Mouse (Mus musculus): ENCODE results near the gene Hivep2.

Gene Hivep2

DNA sequence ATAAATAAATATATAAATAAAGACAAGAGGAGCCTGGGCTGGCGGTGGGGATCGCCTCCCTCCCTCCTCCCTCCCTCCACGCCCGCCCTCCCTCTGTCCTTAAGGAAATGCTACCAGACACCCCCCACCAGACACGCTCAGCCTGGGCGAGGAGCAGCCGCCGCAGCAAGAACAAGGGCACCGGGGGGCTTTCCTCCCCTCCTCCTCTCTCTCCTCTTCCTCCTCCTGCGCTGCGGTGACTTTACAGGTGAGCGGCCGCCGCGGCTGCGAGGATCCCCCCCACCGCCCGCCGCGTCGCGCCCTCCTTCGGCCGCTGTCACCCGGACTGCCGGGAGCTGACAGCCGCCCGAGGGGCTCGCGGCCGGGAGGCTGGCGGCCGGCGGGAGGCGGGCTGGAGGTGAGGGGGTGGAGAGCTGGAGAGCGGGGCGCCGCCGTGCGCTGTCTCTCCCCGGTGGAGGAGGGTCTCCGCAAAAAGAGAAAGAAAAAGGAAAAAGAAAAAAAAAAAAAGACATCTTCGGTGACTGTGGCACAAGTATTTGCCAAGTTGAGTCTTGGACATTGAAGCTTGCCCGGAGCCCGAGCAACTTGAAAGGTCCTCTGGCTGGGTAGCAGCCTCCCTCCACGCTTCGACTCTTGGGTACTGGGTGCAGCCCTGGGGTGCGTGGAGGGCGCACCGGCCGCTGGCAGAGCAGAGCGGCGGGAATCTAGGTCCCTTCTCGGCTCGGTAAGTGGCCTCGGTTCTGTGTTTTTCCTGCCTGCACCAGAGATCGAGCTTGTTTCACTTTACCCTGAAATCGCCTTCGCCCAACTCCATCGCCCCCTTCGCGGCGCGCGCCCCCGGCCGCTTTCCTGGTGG, at the start of gene Hivep2:
Hivep2 (plus strand) TSS at position 102 of the 856 bp plus-strand sequence.
- DNase-seq = peak; percentile 52

DNA sequence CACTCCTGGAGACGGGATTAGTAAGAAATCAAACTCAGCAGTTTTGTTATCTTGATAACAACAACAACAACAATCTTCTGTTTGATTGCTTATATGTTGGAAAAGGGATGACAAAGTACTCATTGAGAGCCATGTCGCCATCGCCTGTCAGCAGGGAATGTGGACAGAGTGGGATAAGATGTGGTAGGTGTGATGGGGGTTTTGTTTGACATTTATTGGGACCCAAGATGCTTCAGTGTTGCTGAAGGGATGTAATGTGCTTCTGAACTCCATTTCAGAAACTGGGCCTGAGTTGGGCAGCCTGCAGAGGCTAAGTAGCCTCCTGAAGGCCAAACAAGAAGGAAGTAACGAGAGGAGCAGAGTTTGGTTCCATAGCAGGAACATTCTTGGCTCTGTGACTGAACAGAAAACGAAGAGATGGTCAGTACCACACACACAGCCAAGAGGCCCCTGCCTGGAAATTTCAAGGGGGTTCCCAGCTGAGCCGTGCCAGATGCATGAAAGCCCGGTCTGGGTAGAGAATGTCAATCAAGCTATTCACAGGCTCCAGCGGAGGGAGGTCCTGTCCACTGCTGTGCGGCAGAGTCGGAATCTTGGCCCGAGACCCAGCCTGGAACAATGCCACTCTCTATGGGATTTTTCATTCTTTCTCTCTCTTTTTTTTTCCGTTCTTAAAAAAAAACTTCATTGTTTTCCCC, 49.1 kb upstream of the Hivep2 start:
- DNase-seq = no peak

DNA sequence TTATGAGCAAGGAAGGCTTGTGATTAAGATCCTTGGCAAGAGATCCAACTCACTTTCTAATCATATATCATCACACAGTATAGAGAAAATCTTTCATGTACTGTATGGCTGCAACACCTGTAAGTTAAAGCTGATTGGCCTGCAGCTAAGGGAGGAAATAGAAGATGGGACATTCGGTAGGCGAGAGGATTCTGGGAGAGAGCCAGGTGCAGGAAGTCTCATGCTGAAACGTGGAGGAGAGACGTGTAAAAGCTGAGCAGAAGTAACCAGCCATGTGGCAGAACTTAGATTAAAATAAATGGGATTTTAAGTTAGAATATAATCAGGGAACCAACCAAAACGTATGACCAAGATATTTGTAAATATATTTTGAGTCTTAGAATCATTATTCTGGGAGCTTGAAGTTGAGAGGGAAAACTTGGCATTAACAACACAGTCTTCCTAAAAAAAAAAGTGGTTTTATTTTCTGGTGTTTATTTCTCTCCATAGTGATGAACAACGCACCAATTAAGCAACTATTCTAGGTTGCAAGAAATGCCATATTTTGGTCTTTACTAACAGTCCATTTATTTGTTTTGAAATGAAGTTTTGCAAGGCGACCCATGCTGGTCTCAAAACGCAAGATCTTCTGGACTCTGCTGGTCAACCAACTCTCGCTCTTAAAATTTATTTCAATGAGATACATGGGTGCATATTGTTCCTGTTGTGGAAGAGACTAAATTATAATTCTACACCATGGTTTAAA, 44.1 kb upstream of the Hivep2 start:
- DNase-seq = no peak

DNA sequence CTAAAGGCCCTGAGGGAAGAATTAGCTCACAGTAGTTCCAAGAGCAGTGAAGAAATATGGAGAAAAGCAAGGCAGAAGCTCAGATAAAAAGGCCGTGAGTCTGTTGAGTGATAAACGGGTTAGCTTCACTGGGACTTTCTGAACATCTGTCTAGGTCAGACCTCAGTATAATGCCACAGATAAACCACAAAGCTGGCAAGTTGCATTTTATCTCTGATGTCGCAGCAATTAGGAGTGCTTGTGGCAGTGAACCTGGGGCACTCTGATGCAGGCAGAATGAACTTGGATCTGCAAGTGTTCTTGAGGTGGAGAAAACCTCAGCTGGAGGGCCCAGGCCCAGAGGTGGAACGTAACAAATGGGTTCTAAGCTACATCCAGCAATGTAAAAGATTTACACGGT, 36.6 kb upstream of the Hivep2 start:
- no peak for DNase-seq

DNA sequence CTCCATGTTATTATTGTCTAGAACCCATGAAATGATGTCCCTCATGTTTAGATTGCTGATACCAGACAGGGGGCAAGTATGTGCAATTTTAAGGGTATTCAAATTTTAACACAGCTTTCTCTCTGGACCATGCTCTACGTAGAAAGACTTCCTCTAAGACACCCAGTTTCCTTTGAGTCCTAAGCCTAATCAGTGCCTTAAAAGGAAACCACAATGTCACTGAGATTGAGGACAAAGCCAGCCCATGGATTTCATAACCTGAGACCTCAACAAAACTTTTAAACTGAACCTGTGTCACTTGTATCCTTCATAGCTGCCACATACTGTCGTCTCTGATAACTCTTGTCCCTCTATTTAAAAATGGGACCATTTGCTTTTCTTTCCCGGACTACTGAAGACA, 33.7 kb upstream of the Hivep2 start:
- no peak for DNase-seq

DNA sequence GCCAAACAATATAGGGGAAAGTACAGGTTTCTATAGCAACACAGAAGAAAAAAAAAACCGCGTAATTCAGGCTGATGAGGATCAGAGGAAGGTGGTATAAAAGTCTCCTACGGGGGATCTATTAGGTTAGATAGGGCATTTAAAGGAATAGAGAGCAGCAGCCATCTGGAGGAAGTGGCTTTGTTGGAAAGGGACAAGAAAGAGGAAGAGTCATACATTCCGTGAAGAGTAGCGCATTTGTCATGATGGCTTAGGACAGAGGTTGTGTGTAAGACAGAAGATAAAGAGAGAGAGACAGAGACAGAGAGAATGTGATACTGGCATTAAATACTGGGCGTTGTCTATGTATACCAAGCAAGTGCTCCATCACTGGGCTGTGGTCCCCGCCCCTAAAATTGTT, 32.6 kb upstream of the Hivep2 start:
- no peak for DNase-seq

DNA sequence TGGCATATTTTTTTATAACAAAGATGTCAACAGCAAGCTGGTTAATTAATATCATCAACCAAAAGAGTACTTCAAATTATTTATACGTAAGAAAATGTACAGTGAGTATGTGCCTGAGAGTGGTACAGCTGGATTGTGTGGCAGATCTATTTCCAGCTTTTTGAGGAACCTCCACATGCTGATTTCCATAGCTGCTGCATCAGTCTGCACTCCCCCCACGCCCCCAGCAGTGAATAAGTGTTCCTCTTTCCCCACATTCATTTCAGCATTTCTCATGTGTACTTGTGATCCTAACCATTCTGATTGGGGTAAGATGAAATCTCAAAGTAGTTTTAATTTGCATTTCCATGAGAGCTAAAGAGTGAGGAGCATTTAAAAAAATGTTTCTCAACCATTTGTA, 30.2 kb upstream of the Hivep2 start:
- no peak for DNase-seq

DNA sequence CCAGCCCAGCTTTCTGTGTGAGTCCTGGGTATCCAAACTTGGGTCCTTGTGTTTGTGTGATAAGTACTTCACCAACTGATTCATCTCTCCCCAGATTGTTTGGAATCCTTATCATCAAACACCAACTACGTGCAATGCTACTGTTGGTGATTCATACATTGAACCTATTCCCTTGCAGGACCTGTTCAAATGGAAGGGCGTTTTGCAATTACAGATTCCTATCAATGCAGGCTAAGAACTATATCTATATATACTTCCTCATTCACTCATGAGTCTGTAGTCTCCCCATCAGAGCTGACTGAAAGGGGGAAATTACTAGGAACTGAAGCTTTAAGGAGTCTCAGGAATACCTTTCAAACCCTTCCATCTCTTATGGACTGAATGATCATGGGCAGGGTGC, 24.5 kb upstream of the Hivep2 start:
- DNase-seq = no peak

DNA sequence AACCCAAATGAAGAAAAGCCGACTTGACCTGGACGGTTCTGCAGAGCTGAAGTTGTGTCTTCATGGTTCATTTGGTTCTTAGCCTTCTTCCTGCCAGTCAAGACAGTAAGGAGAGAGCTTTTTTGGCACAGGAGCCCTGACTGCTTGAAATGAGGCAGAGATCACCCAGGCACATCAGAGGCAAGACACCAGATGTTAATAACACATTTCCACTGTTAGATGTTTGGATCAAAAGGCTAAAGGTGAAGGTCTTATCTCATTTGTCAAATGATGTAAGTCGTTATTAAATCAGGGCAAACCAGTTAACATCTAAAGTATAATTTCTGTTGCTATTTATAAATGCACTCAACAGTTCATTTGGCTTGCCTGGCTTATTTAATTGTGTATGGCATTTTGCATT, 22.2 kb upstream of the Hivep2 start:
- no peak for DNase-seq

DNA sequence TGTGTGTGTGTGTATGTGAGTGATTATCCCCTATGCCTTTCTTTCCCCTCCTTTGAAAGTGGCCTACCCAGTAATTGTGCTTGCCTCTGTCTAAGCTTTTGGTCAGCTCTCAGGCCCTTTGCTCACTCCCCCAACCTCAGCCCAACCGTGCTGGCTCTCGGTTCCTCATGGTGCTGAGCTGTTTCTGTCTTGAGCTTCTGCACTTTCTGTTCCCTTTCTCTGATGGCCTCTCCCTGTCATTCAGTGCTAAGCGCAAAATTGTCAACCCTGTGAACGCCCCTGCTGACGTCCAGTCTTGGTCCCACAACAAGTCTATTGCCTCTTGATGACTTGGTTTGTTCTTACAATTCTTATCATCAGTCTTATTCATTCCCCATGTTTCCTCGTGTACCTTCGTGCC, 19.4 kb upstream of the Hivep2 start:
- DNase-seq = no peak

DNA sequence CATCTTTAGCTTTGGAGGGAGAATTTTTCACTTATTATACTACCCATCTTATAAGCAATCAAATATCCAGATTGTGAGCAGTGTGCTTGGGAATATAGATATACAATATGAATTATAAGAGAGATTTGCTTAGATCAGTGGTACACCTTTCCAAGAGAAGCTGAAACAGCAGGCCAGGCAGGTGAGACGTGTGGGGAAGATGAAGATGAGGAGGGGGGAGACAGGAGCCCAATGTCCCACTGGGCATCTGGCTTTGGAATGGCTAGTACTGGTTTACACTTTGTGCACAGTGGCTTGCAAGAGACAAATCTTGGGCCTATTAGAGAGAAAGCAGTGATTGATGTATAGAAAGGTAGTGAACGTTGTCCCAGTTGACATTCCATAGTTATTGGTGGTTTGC, 2.9 kb upstream of the Hivep2 start:
- no peak for DNase-seq

DNA sequence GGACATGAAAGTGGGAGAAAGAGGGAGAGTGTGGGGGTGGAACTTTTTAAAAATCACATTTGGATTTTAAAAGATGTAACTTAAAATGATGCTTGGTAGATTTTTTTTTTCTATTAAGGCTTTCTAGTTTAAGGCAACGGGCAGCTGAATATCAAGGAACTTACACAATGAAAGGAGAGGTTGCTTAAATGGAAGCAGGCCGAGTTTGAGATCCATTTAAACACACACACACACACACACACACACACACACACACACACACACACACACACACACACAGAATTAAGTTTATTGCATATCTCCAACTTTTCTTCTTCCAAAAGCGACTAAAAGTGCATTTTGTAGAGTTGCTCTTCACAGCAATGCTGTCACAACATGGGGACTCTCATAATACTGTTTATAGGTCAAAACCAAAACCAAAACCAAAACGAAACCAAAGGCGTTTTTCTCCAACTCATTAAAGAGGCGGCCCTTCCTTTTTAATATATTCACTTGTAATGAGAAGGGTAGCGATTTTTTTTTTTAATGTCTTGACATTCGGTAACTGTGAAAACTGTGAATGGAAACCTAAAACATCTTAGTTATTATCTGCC, 1.9 kb upstream of the Hivep2 start:
- no peak for DNase-seq

DNA sequence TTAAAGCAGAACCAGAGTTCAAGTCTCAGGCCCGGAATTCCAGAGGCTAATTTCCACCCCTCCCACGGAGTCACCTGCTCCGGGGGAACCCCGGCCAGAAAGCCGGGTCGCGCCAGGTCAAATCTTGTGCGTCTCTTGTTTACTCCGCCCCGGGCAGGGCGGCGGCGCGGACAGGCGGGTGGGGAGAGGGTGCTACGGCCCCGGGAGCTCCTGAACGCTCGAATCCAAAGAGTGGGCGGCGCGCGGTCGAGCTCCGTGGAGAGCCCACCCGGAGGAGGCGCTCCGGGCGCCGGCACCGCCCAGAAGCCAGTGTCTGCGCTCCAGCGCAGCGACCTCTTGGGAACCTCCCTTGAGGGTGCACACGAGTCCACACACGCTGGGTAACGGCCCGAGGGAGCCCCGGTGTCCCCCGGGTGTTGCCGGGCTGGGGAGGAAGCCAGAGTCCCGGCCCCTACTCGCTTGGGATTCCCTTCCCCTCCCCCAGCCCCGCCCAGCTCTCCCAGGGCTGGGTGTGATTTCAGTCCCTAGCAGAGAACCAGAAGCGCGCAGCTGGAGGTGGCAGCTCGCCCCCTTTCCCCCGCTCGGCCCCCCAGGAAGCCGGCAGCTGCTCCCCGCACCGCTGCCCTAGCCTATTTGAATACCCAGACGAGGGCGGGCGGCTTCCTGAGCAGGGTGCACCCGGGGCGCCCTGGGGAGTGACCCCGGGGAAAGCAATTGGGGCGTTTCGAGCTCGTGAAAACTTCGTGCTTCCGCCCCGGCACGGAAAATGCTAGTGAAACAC, 1.2 kb upstream of the Hivep2 start:
- DNase-seq = peak; percentile 94

DNA sequence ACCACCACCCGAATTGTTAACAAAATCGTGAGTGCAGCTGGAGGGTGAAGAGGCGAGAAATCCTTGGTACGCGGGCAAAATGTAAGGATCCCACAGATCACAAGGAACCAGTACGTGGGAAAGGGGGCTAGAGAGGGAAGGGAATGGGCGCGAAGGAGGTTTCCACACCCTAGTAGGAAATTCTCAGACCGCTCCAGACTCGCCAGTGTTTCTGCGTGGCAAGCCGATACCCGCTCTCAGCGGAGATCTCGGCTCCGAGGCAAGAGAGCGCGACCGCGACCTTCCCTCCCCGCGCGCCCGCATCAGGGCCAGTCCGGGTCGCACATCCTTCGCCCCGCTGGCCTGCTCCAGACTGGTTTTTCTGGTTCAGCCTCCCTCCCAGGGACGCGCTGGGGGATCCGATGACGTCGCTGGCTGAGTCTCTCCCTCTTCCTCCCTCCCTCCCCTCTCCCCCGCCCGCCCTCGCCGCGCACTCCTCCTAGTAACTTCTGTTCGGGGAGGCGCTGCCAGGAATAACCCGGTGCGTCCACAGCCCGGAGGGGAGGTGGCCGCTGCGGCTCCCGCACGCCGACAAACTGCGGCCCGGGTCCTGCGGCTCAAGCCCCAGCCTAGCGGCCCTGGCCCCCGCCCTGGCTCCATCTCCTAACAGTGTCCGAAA, 430 bp upstream of the Hivep2 start:
- peak; percentile 92 for DNase-seq

DNA sequence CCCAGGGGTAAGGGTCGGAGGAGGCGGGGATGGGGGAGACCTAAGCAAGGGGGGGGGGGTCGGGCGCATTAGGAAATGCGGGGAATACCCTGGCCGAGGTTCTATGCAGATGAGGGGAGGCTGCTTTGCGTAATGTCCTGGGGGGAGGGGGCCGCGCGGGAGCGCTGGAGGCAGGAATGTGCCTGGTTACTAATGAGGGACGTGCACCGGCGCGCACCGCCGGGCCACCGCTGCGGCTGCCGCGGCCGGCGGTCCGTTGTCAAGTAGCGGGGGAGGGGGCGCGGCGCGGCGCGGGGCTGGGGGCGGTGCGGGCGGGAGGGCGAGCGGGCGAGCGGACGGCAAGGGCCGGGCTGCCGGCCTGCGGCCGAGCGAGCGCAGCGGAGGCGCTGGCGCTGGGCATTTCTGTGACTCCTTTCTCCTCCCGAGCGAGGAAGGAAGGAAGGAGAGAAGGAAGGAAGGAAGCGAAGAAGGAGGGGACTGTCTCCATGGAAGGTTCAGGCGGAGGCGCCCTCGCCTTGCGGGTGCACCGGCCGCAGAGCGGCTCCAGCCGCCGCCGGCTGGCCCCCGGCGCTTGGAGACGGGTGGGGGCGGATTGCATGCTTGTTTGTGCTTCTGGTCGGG, 1.1 kb downstream of the Hivep2 start:
- DNase-seq = peak; percentile 68

DNA sequence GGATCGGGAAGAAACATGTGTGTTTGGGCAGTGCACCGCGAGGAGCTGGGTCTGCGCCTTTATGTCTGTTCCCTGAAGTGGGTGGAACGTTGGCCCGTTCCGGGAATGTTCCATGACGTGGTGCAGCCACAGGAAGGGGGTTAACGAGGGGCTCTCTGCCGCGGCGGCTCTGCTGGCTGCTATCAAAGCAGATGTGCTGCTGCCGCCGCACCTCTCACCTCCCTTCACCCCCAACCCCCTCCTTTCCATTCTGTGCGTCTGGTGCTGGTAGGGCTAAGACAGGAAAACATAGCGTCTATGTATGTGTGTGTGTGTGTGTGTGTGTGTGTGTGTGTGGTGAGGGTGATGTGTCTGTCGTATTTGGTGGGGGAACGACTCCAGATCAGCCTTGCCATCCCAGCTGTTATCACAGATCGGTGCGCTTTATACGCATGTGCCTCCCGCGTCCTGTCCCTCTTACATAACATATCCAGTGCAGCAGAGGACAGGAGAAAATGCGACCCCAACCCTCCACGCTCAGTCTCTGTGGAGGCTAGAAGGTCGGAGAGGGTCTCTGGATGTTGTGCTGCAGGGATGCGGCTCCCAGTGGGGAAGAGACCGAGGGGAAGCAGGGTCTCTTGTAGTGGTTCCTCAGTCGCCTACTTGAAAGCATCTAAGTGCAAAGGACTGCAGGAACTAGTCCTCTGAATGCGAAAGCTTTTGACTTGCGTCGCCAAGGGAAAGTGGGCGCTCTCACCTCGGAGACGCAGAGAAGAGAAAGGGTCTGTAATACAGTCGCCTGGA, 1.8 kb downstream of the Hivep2 start:
- peak; percentile 86 for DNase-seq

DNA sequence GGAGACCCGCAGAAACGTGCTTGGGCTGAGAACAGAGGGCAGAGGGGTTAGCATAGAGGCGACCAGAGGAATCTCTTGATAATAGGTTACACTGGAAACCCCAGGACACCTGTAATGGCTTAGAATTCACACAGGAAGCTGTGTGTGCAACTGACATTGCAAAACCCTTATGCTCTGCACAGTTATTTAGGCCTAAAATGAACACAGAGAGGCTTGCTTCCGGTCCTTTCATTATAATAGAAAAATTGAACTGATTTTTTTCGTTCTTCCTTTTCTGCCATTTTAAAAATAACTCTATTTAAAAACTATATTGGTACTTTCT, 2.3 kb downstream of the Hivep2 start:
- no peak for DNase-seq

DNA sequence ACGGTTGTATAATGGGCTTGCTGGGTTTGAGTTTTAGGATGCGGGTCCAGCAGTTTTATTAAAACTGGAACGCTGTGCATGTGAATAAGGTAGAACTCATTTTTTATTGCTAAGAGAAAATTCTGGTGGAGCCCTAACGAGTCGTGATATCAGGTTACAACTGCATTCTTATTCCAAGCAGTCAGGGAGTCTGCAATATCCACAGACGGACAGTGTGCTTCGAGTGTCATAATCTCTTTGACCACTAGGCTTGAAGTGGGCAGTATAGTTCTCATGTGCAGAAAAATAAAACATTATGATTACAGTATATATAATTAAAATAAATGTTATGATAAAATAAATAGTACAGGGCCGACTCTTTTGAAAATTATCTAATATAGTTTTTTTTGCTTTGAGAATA, 3.1 kb downstream of the Hivep2 start:
- peak; percentile 19 for DNase-seq

DNA sequence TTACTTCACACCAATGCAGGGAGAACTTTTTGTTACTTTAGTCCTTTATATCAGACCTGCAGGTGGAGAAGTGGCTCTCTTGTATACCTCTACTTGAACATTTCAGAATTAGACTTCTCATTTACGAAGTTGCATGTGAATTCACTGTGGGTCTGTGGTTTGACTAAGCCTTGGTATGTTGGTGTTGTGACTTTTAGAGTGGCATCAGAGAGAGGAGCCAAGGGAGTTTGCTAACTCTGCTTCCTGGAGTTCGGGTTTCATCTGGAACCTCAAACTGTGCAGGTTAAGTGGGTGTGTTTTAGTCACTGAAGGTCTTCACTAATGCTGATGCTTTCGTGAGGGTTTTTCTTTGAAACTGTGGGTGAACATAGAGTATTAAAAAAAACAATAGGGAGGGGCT, 4.4 kb downstream of the Hivep2 start:
- no peak for DNase-seq

DNA sequence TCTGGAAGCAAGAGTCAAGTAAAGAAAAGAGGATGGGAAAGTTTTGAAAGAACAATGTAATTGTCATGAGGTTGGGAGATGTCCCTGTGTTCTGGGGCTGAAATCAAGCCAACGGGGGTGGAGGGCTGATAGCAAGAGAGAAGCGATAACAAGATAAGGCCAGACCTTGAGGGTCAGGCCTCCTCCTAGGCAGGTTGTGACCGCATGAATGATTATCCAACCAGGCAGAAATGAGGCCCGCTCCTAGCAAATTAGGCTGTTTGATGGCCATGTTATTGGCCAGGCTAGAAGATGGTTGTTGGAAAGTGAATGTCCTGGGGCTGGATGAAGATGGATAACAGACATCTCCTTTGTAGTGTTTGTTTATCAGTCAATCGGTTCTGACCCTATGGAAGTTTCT, 5.4 kb downstream of the Hivep2 start:
- DNase-seq = no peak
